ENCODE assay signal across 25 mouse cellular contexts in the genomic region with DNA sequence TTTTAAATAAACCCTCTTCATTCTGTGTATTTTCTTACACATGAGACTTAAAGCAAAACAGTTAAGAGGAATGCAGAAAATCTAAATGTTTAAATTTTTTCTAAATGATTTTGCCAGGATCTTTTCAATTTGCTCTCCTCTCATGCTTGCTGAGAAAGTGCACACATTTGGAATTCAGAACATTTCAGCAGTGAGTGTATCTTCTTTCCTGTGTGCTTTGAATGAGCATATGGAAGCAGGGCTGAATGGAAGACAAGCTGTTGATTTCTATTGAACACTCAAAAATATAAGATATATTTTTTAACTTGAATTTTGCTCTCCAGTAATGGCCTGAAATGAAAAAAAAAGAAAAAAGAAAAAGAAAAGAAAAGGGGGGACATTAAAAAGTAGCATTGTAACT. TPM values are rescaled to one million over a fixed set of nuclear protein-coding genes. Genes with fewer than 3 reads are reported as not detected.
DNase-seq lines count a peak whose midpoint lies in the region; ATAC-seq and TF ChIP-seq lines count a peak whose summit lies in the region.
"Had no signal": no experiment of that assay in that cellular context is flagged by ENCODE, and none has a peak within 500 bp of the region (broad histone marks: within the 10 kb centered on the region; RNA-seq: fewer than 3 reads in every experiment).

No protein-coding gene starts in this region.

- H3K27ac ChIP-seq in left cerebral cortex, adult 2 months: peak overlapping the region; percentile 80
- H3K27ac ChIP-seq: embryonic facial prominence, embryonic 13.5 days; embryonic facial prominence, embryonic 15.5 days; forebrain, embryonic 13.5 days had no signal

- intact Hi-C loops in left cerebral cortex, adult 2 months (cut with DNase I): loop anchor here (5.0 kb wide), 1 partner anchor 48 kb away; a partner anchor contains a TSS
- intact Hi-C loops in left cerebral cortex, postnatal 36 days (cut with DNase I): no loop called here

- peak; percentile 73 for ATAC-seq in frontal cortex, adult (ENCODE audit: low TSS enrichment)
- ATAC-seq in erythroid progenitor cell, adult 5-6 weeks (replicated peaks; ENCODE audit: low FRiP score, poor library complexity, severe bottlenecking): no peak
- ATAC-seq: forebrain, embryonic 13.5 days; forebrain, embryonic 16.5 days had no signal

- no peak overlapping the region for H3K4me3 ChIP-seq in left cerebral cortex, adult 2 months
- H3K4me3 ChIP-seq: embryonic facial prominence, embryonic 13.5 days; embryonic facial prominence, embryonic 15.5 days; erythroblast, embryonic 14.5 days; forebrain, embryonic 13.5 days had no signal

- no peak for DNase-seq in frontal cortex, postnatal 25 days (ENCODE audit: low spot score in 2 of 2)
- no peak for DNase-seq in left cerebral cortex, adult 2 months (ENCODE audit: extremely low spot score in 1 of 2, low spot score in 2 of 2)
- DNase-seq in left cerebral cortex, postnatal 36 days (ENCODE audit: low spot score in 2 of 2): no peak
- DNase-seq in brain, adult 2 months (ENCODE audit: low read depth, low spot score): peak; percentile 54
- peak; percentile 16 for DNase-seq in brain, embryonic 18.5 days (ENCODE audit: low read depth, low spot score)
- DNase-seq in testis, postnatal 10 days (ENCODE audit: low spot score): no peak
- DNase-seq: adrenal gland, adult 2 months; adrenal gland, postnatal 10 days; adrenal gland, postnatal 25 days; cerebellum, adult 11 months; cerebellum, adult 18-20 months; cerebellum, adult 8-10 months; cerebellum, adult 9-11 months; cerebellum, postnatal 14 days; cerebellum, postnatal 36 days; embryo, embryonic 11 days had no signal

- no peak for TF ChIP-seq CTCF in left cerebral cortex, adult 2 months (IDR thresholded peaks at IDR 0.05)

RNA-seq across cellular contexts. Expression of a gene that starts 49.5 kb away (rescaled TPM):
- total RNA-seq in left cerebral cortex, adult 2 months (2021): 10 to 100 TPM; 54.9 to 60.2 TPM
- total RNA-seq in left cerebral cortex, postnatal 36 days (2021): 10 to 100 TPM; 47.6 to 53.1 TPM
- not detected in 2 replicates for total RNA-seq in erythroid progenitor cell, adult 5-6 weeks (2015; ENCODE audit: low replicate concordance)
- not detected in 2 replicates for total RNA-seq in erythroid progenitor cell, adult 5-6 weeks (2017; ENCODE audit: low replicate concordance)
- total RNA-seq: common myeloid progenitor, adult 5-6 weeks; MEL had no signal

Comparison
In these comparisons a context has a peak if more than half of its experiments do, and no peak if none do; other contexts are left out.
1. DNase-seq: peak in brain, adult 2 months (single experiment) and brain, embryonic 18.5 days (single experiment); none in frontal cortex, postnatal 25 days (0 of 2), left cerebral cortex, adult 2 months (0 of 2), left cerebral cortex, postnatal 36 days (0 of 2) and testis, postnatal 10 days (single experiment).
2. RNA of a gene that starts 49.5 kb away (total RNA-seq): 54.9 to 60.2 TPM in left cerebral cortex, adult 2 months and 47.6 to 53.1 TPM in left cerebral cortex, postnatal 36 days; not detected in erythroid progenitor cell, adult 5-6 weeks; every median in the first group is over 10 times any median in the second.